Mouse (Mus musculus) gastrocnemius, adult 2 months (tissue): Measurements from ENCODE around the gene Tctex1d4. TPM values are rescaled to one million over a fixed set of nuclear protein-coding genes. Genes with fewer than 3 reads are reported as not detected.
A peak's percentile ranks its signal among the peaks of the same experiment; 100 is the strongest.

Experiments
- DNase-seq: peaks from one replicate; pipeline ENCODE4 v3.0.0; 2022
- H3K27ac ChIP-seq: fragments of 200-600 bp; 2 replicates; pipeline ENCODE4 v1.8.1; 2022; ENCODE audit warnings: mild to moderate bottlenecking
- H3K4me3 ChIP-seq: fragments of 200-600 bp; 2 replicates; pipeline ENCODE4 v1.8.1; 2022; ENCODE audit warnings: mild to moderate bottlenecking, moderate library complexity
- CTCF ChIP-seq: fragments of 200-600 bp; IDR thresholded peaks from 2 replicates; pipeline ENCODE4 v1.8.1; 2022; ENCODE audit warnings: antibody characterized with exemption, mild to moderate bottlenecking, moderate library complexity
- intact Hi-C: fragments of 180-260 bp; cut with DNase I; formaldehyde crosslinking; loops from one replicate; pipeline ENCODE4 v1.15.1; 2025
- total RNA-seq, 2 experiments: library from RNA; stranded (reverse); gene quantifications; 2 replicates each; pipeline ENCODE4 v1.2.3; 2021

Gene Tctex1d4
- total RNA-seq, 2 experiments from 2014 or later, result not detected

DNA sequence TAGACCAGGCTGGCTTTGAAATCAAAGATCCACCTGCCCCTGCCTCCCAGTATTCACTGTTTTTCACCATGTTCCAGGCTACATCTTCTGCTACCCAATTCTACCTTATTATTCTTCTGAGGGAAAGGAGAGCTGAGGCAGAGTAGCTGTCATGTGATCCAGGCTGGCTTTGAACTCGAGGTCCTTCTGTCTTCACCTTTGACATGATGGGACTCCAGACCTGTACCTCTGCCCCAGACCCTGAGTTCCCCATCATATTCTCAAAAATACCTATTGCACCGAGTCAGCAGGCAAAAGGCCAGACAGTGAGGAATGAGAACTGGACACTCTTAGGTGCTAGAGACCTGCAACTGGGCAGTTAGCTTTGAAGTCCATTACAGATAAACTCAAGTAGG lies 8.0 kb downstream of the Tctex1d4 start:
- no peak for TF ChIP-seq CTCF
- intact Hi-C loops, result no loop called here
- no peak for DNase-seq
- peak overlapping the region; percentile 82 for H3K27ac ChIP-seq
- peak overlapping the region; percentile 95; the same call in 1 of the 2 replicates for H3K4me3 ChIP-seq

DNA sequence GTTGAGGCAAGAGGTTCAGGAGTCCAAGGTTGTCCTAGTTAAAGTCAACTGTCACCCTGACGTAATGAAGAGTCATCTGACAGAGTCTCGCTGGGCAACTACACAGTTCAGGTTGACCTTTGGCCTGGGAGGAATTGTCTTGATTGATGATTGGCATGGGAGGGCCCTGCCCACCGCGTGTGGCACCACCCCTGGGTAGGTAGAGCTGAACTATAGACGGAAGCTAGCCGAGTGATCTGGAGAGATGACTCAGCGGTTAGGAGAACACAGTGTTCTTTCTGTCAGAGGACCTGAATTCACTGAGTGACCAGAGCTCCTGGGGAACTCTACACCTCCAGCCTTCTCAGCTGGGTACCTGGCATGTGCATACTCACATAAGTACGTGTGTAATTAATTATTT lies 9.4 kb downstream of the Tctex1d4 start:
- Histone ChIP-seq H3K27ac (peak overlapping the region; percentile 57), H3K4me3 (no peak overlapping the region)
- no peak for TF ChIP-seq CTCF
- intact Hi-C loops, result no loop called here
- DNase-seq, result peak; percentile 50

DNA sequence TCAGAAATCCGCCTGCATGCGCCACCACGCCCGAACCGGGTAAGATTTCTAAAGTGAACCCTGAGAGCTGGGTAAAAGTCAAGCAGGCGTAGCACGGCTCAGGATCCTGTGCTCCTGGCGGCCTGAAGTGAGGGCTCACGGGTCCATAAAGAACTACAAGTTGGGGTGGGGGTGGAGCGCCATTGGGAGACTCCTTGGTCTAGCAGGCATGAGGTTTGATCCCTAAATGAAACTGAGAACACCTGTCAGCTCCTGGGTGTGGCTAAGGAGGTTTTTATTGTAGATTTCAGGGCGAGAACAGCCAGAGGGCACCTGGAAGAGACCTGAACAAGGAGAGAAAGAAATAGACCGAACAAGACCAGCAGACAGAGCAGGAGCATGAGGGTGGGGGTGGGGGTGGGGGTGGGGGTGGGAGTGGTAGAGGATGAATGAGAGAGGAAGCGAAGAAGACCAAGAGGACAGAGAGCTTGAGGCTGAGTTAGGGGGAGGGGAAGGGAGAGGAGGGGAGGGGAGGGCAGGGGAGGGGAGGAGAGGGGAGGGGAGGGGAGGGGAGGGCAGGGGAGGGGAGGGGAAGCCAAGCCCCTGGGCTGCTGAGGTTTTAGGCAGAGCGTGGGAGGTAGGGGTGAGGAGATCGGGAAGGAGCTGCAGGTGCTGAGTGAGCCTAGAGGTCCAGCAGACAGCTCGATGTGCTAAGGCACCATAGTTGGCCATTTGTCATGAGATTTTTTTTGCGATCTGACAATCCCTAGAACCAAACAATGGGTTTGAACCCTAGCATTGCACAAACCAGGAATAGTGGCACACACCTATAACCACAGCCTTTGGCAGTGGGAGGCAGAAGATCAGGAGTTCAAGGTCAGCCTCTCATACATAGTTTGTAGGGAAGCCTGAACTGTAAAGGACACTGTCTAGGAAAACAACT lies 12.0 kb downstream of the Tctex1d4 start:
- Histone ChIP-seq H3K4me3 (no peak overlapping the region), H3K27ac (no peak overlapping the region)
- DNase-seq, result no peak
- no peak for TF ChIP-seq CTCF
- intact Hi-C loops, result no loop called here

DNA sequence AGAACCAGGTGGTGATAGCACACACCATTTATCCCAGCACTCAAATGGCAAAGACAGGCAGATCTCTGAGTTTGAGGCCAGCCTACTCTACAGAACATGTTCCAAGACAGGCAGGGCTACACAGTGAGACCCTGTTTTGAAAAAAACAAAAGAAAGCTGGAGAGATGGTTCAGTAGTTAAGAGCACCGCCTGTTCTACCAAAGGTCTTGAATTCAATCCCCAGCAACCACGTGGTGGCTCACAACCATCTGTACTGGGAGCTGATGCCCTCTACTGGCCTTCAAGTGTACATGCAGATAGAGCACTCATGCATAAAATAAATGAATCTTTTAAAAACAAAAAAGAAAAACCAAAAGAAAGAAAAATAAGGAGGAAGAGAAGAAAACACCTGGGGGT lies 12.6 kb downstream of the Tctex1d4 start:
- peak; percentile 54 for DNase-seq
- no peak overlapping the region for H3K4me3 ChIP-seq
- peak; percentile 87 for TF ChIP-seq CTCF
- H3K27ac ChIP-seq, result no peak overlapping the region
- intact Hi-C loops, result no loop called here

DNA sequence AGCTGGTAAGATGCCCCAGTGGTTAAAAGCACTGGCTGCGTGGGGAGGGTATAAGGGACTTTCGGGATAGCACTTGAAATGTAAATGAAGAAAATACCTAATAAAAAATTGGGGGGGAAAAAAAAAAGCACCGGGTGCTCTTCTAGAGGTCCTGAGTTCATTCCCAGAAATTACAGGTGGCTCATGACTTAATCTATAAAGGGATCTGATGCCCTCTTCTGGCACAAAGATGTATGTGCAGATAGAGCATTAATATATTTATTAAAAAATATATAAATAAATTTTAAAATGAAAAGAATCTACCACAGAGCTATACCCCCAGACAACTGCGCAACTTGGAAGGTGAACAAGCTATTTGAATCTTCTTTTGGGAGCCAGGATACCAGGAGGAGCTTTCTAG lies 14.0 kb downstream of the Tctex1d4 start:
- Histone ChIP-seq H3K27ac (no peak overlapping the region), H3K4me3 (no peak overlapping the region)
- TF ChIP-seq CTCF, result peak; percentile 65
- intact Hi-C loops, result loop anchor here (2.0 to 10.0 kb wide), 3 partner anchors 138 to 426 kb away; no protein-coding TSS in a partner anchor
- no peak for DNase-seq

DNA sequence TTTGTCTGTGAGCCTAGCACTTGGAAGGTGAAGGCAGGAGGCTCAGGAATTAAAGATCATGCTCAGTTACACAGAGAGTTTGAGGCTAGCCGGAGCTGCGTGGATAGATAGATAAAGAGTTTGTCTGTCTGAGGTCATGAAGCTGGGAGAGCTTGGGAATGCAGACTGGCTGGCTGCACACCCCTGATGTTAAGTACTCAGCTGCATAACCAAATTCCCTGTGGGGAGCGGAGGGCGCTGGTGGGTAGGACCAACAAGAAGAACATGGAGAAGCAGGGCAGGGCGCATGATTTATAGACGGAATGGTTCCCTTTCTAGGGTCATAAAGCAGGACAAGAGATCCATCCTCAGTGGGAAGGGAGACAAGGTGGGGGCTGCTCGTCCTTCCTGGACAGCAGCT lies 16.4 kb downstream of the Tctex1d4 start:
- Histone ChIP-seq H3K4me3 (no peak overlapping the region), H3K27ac (no peak overlapping the region)
- intact Hi-C loops, result loop anchor here (10.0 kb wide), 1 partner anchor 428 kb away; no protein-coding TSS in a partner anchor
- no peak for TF ChIP-seq CTCF
- DNase-seq, result no peak

DNA sequence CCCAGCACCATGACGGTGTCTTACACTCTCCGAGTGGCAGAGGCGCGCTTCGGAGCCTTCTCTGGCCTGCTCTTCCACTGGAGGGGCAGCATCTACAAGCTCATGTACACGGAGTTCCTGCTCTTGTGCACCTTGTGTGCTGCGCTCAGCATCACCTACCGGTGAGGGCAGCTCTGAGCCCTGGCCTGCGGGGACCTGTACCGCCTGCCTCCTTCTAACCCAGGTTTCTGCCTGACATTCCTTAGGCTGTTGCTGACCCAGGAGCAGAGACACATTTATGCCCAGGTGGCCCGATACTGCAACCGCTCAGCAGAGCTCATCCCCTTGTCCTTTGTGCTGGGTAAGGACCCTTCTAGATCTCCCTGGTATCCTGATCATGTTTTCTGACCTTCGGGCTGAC lies 18.7 kb downstream of the Tctex1d4 start:
- TF ChIP-seq CTCF, result no peak

DNA sequence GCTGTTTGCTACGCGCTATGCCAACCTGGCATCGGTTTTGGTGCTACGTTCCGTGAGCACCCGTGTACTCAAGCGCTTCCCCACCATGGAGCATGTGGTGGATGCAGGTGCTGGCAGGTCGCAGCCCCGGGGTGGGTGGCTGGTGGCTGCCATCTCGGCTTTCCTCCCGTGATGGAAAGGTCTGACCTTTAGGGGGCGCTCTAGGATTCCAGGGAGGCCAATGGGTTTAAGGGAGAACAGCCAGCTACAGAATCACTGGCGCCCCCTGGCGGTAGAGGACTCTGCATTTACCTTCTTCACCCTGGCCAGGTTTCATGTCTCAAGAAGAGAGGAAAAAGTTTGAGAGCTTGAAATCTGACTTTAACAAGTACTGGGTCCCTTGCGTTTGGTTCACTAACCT lies 19.6 kb downstream of the Tctex1d4 start:
- TF ChIP-seq CTCF, result no peak; the same call in 1 of the 2 replicates

More for the DNA sequence above, 18.7 kb downstream of the Tctex1d4 start:
- H3K4me3 ChIP-seq, result no peak overlapping the region
- intact Hi-C loops, result loop anchor here (5.0 to 10.0 kb wide), 2 partner anchors 72 to 430 kb away; no protein-coding TSS in a partner anchor
- DNase-seq, result no peak
- H3K27ac ChIP-seq, result no peak overlapping the region

DNA sequence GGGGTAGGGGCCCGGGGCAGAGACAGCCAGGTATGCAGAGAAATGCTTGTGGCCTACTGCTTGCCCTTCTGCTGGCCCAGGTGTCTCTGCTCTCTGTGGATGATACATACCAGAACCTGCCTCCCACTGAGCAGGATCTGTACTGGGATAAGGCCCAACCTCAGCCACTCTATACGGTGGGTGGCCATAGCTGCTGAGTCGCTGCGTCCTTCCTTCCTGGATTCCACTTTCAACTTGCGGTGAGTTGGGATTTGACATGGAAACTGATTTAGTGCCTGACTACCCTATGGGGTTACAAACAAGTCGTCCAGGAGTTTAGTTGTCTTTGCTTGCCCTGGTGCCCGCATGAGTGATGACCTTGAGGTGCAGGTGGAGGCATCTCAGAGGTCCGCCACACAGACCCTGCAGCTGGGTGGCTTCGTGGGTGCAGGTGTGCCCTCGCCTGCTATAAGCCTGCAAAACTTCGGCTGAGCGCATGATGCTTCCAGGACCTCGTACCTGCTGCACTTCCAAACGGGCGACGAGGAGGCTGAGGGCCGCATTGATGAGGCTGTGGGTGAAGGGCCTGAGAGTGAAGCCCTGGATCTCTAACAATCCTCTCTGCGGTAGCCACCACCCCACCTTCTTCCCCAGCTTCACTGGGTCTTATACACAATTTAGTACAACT lies 21.6 kb downstream of the Tctex1d4 start:
- no peak for TF ChIP-seq CTCF
- no peak overlapping the region for H3K4me3 ChIP-seq
- intact Hi-C loops, result loop anchor here (5.0 to 10.0 kb wide), 2 partner anchors 69 to 433 kb away; no protein-coding TSS in a partner anchor
- H3K27ac ChIP-seq, result no peak overlapping the region
- no peak for DNase-seq

More for the DNA sequence above, 19.6 kb downstream of the Tctex1d4 start:
- intact Hi-C loops, result loop anchor here (5.0 to 10.0 kb wide), 2 partner anchors 71 to 431 kb away; no protein-coding TSS in a partner anchor
- Histone ChIP-seq H3K27ac (no peak overlapping the region), H3K4me3 (no peak overlapping the region)
- DNase-seq, result peak; percentile 92

DNA sequence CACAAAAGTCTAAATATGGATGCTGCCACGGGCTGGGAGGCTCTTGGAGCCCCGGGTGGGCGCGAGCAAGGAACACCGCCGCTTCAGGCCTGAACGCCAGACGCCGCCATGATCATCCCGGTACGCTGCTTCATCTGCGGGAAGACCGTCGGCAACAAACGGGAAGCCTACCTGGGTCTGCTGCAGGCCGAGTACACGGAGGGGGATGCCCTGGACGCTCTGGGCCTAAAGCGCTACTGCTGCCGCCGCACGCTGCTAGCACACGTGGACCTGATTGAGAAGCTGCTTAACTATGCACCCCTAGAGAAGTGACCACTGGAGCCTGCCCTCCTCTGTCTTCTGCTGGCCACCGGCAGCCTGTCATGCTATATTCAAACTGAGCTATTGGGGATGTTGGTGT lies 22.2 kb downstream of the Tctex1d4 start:
- intact Hi-C loops, result loop anchor here (5.0 to 10.0 kb wide), 2 partner anchors 68 to 434 kb away; no protein-coding TSS in a partner anchor
- TF ChIP-seq CTCF, result no peak
- H3K27ac ChIP-seq, result no peak overlapping the region

DNA sequence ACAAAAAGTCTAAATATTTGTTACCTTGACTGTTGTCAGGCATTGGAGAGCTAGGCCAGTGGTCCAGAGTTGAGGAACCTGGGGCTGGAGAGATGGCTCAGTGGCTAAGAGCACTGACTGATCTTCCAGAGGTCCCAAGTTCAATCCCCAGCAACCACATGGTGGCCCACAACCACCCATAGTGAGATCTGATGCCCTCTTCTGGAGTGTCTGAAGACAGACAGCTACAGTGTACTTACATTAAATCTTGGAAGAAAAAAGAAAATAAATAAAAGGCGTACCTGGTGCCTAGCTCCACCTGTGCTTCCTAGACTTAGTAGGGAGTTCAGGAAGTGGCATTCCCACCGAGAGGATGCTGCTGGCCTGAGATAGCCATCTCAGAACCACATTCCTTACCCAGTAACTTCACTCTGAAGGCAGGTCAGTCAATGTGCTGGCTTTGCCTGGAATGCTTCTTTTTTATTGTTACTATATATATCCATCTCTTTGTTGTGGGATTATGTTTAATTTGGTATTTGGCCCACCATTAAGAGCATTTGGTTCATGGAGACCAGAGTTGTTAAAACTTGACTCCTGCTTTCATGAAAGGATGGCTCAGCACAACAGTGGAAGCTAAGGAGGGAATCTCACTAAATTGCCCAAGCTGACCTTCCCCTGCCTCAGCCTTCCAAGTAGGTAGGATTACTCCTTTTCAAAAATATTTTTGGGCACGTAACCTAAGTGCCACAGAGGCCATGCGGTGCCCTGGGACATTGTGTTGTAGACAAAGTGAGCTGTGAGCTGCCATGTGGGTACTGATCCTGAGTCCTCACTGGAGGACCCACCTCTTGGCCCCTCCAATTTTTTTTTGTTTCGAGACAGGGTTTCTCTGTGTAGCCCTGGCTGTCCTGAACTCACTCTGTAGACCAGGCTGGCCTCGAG lies 23.0 kb downstream of the Tctex1d4 start:
- no peak for DNase-seq
- Histone ChIP-seq H3K4me3 (no peak overlapping the region), H3K27ac (no peak overlapping the region)
- TF ChIP-seq CTCF, result no peak
- intact Hi-C loops, result loop anchor here (5.0 to 10.0 kb wide), 2 partner anchors 68 to 435 kb away; no protein-coding TSS in a partner anchor

More for the DNA sequence above, 22.2 kb downstream of the Tctex1d4 start:
- DNase-seq, result no peak
- H3K4me3 ChIP-seq, result no peak overlapping the region

DNA sequence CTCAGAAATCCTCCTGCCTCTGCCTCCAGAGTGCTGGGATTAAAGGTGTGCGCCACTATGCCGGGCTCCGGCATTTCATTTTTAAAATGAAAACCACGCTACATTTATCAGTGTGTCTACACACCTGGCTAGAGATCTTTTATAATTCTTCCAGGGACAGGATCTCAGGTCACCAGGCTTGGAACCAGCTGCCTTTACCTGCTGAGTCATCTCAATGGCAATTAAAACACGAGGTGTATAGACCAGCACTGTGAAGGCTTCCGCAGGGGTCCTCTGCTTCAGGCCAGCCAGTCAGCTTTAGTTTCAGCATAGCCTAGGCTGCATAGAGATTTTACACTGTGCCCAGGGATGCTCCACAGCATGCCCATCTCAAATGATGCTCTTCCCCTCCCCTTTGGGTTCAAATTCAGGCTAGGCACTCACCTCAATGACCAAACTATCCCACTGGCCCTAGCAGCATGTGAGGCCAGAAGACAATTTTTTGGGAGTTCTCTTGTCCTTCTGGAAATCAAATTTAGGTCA lies 23.7 kb downstream of the Tctex1d4 start:
- no peak for TF ChIP-seq CTCF
- no peak overlapping the region for H3K4me3 ChIP-seq
- no peak for DNase-seq
- intact Hi-C loops, result no loop called here
- H3K27ac ChIP-seq, result no peak overlapping the region
